Mouse (Mus musculus): ENCODE measurements around the gene Rapgef1. TPM values are rescaled to one million over a fixed set of nuclear protein-coding genes. Genes with fewer than 3 reads are reported as not detected.
"Not testable (repeated sequence)": the region's sequence is repeated elsewhere in the genome, so short reads cannot be mapped to it uniquely, and the experiment has no call there.

Gene Rapgef1
- polyA plus RNA-seq, 1 experiment, result 13.8 TPM

- H3K4me1 ChIP-seq, result peaks cover 95% of the 10 kb centered on the region
- H3K27me3 ChIP-seq (replicated peaks), result no peaks in the 10 kb centered on the region
- H3K36me3 ChIP-seq (replicated peaks; ENCODE audit: low read length), result peaks cover 25% of the 10 kb centered on the region
- no peak overlapping the region for H3K4me3 ChIP-seq (replicated peaks)
- TF ChIP-seq GATA1 (IDR thresholded peaks at IDR 0.05; ENCODE audit: borderline replicate concordance, low read length) (no peak), FLI1 (IDR thresholded peaks at IDR 0.05; ENCODE audit: low read length) (no peak)
- no peaks in the 10 kb centered on the region for H3K9me3 ChIP-seq
These were observed 10.7 kb downstream of the Rapgef1 start for GRCm38 (mm10) chr2:29630141-29630771.

DNA sequence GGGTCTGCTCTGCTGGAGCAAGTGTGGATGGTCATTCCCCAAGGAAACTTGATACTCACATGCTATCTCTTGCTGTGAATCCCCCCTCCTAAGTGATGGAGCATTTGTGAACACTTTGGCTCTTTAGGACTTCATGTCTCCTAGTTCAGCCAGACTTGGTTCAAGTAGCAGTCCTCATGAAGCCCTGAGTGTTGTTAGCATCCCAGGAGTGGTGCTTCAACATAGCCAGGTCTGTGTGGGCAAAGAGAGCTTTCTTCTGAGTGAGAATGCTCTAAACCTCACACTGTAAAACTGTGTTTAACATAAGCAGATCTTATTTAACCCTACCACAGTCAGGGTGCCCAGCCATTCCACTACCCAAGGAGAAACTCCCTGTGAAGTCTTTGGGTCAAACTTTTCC, 11.5 kb downstream of the Rapgef1 start:
- no peaks in the 10 kb centered on the region for H3K9me3 ChIP-seq
- no peak overlapping the region for H3K4me3 ChIP-seq (replicated peaks)
- peaks cover 21% of the 10 kb centered on the region for H3K36me3 ChIP-seq (replicated peaks; ENCODE audit: low read length)
- peaks cover 95% of the 10 kb centered on the region for H3K4me1 ChIP-seq
- TF ChIP-seq FLI1 (IDR thresholded peaks at IDR 0.05; ENCODE audit: low read length), result no peak
- no peak for TF ChIP-seq GATA1 (IDR thresholded peaks at IDR 0.05; ENCODE audit: borderline replicate concordance, low read length)
- no peaks in the 10 kb centered on the region for H3K27me3 ChIP-seq (replicated peaks)

DNA sequence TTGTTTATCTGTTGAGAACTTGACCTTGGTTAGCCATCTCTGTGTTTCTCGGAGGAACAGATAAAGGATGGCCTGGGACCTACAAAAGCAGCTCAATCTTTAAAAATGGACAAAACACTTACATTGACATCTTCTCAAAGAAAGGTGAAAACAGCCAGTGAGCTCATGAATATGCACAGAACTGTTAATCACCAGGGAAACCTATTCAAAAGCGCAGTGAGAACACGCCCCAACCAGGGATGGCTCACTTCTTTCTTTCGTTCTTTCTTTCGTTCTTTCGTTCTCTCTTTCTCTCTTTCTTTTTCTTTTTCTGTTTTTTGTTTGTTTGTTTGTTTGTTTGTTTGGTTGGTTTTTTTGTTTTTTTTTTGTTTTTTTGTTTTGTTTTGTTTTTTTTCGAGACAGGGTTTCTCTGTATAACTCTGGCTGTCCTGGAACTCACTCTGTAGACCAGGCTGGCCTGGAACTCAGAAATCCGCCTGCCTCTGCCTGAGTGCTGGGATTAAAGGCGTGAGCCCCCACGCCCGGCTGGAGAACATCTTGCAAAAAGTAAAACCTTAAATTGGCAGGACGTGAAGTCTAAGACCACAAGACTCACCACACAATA, 12.1 kb downstream of the Rapgef1 start:
- H3K4me1 ChIP-seq, result peaks cover 100% of the 10 kb centered on the region
- not testable (repeated sequence) for H3K4me3 ChIP-seq (replicated peaks); H3K9me3 ChIP-seq

DNA sequence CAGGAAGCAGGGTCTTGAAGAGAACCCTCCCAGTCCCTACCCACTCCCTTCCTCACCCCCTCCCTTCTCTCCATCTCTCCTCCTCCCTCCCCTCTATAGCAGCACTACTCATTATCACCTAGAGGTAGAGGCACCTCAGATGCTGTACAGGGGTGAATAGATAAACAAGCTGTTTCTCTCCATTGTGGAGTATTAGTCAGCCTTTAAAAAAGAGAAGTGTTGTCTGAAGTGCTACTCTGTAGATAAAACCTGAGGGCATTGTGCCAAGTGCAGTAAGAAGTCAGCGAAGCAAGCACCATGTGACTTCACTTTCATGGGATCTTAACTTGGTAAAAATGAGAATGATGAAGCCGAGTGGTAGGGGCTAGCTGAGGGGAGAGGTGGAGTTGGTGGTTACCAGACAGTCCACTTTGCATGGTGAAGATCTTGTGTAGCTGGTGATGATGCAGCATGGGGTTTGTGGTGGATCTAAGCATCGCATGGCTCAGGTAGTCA, 12.7 kb downstream of the Rapgef1 start:
- peaks cover 98% of the 10 kb centered on the region for H3K4me1 ChIP-seq
- no peak for TF ChIP-seq GATA1 (IDR thresholded peaks at IDR 0.05; ENCODE audit: borderline replicate concordance, low read length)
- TF ChIP-seq FLI1 (IDR thresholded peaks at IDR 0.05; ENCODE audit: low read length), result no peak
- no peaks in the 10 kb centered on the region for H3K9me3 ChIP-seq
- peaks cover 21% of the 10 kb centered on the region for H3K36me3 ChIP-seq (replicated peaks; ENCODE audit: low read length)
- H3K27me3 ChIP-seq (replicated peaks), result no peaks in the 10 kb centered on the region
- peak overlapping the region; percentile 56 for H3K4me3 ChIP-seq (replicated peaks)

More for the DNA sequence above, 12.1 kb downstream of the Rapgef1 start:
- not testable (repeated sequence) for H3K27me3 ChIP-seq (replicated peaks)
- peaks cover 21% of the 10 kb centered on the region for H3K36me3 ChIP-seq (replicated peaks; ENCODE audit: low read length)

GRCm38 (mm10) chr2:29633101-29633554, 13.6 kb downstream of the Rapgef1 start:
- H3K4me3 ChIP-seq (replicated peaks), result no peak overlapping the region
- peaks cover 98% of the 10 kb centered on the region for H3K4me1 ChIP-seq
- TF ChIP-seq GATA1 (IDR thresholded peaks at IDR 0.05; ENCODE audit: borderline replicate concordance, low read length) (no peak), FLI1 (IDR thresholded peaks at IDR 0.05; ENCODE audit: low read length) (no peak)
- no peaks in the 10 kb centered on the region for H3K9me3 ChIP-seq
- peaks cover 23% of the 10 kb centered on the region for H3K36me3 ChIP-seq (replicated peaks; ENCODE audit: low read length)
- no peaks in the 10 kb centered on the region for H3K27me3 ChIP-seq (replicated peaks)

GRCm38 (mm10) chr2:29633782-29634181, 14.3 kb downstream of the Rapgef1 start:
- H3K4me3 ChIP-seq (replicated peaks), result no peak overlapping the region
- H3K9me3 ChIP-seq, result no peaks in the 10 kb centered on the region
- H3K27me3 ChIP-seq (replicated peaks), result no peaks in the 10 kb centered on the region
- H3K4me1 ChIP-seq, result peaks cover 92% of the 10 kb centered on the region
- TF ChIP-seq GATA1 (IDR thresholded peaks at IDR 0.05; ENCODE audit: borderline replicate concordance, low read length) (no peak), FLI1 (IDR thresholded peaks at IDR 0.05; ENCODE audit: low read length) (no peak)
- H3K36me3 ChIP-seq (replicated peaks; ENCODE audit: low read length), result peaks cover 22% of the 10 kb centered on the region

- Histone ChIP-seq H3K27me3 (replicated peaks) (no peaks in the 10 kb centered on the region), H3K4me3 (replicated peaks) (peak overlapping the region; percentile 21), H3K36me3 (replicated peaks; ENCODE audit: low read length) (peaks cover 21% of the 10 kb centered on the region), H3K4me1 (peaks cover 92% of the 10 kb centered on the region), H3K9me3 (no peaks in the 10 kb centered on the region)
- TF ChIP-seq GATA1 (IDR thresholded peaks at IDR 0.05; ENCODE audit: borderline replicate concordance, low read length), result no peak
- no peak for TF ChIP-seq FLI1 (IDR thresholded peaks at IDR 0.05; ENCODE audit: low read length)
These were observed 15.0 kb downstream of the Rapgef1 start for GRCm38 (mm10) chr2:29634541-29634940.

GRCm38 (mm10) chr2:29635966-29636507, 16.5 kb downstream of the Rapgef1 start:
- no peak overlapping the region for H3K4me3 ChIP-seq (replicated peaks)
- peaks cover 15% of the 10 kb centered on the region for H3K36me3 ChIP-seq (replicated peaks; ENCODE audit: low read length)
- H3K4me1 ChIP-seq, result peaks cover 89% of the 10 kb centered on the region
- H3K9me3 ChIP-seq, result no peaks in the 10 kb centered on the region
- no peaks in the 10 kb centered on the region for H3K27me3 ChIP-seq (replicated peaks)
- TF ChIP-seq GATA1 (IDR thresholded peaks at IDR 0.05; ENCODE audit: borderline replicate concordance, low read length), result no peak
- TF ChIP-seq FLI1 (IDR thresholded peaks at IDR 0.05; ENCODE audit: low read length), result no peak

DNA sequence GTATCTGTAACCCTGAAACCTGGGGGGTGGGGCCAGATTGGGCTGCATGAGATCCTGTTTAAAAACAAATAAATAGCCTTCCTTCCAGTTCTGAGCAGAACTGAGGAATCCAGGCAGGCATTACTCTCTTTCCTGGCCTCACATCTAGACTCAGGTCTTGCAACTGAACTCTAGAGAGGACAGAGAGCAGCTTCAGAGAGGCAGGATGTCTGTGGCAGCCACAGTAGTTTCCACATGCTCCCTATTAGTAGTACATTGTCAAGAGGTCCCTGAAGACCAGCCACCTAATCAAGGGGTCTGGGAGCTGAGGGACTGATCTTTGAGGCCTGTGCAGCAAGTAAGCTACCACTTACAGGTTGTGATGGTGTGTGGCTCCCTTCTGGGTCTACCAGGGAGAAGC, 18.0 kb downstream of the Rapgef1 start:
- H3K27me3 ChIP-seq (replicated peaks), result no peaks in the 10 kb centered on the region
- H3K36me3 ChIP-seq (replicated peaks; ENCODE audit: low read length), result peaks cover 20% of the 10 kb centered on the region
- H3K4me1 ChIP-seq, result peaks cover 86% of the 10 kb centered on the region
- H3K4me3 ChIP-seq (replicated peaks), result no peak overlapping the region
- no peak for TF ChIP-seq GATA1 (IDR thresholded peaks at IDR 0.05; ENCODE audit: borderline replicate concordance, low read length)
- no peak for TF ChIP-seq FLI1 (IDR thresholded peaks at IDR 0.05; ENCODE audit: low read length)
- H3K9me3 ChIP-seq, result no peaks in the 10 kb centered on the region

DNA sequence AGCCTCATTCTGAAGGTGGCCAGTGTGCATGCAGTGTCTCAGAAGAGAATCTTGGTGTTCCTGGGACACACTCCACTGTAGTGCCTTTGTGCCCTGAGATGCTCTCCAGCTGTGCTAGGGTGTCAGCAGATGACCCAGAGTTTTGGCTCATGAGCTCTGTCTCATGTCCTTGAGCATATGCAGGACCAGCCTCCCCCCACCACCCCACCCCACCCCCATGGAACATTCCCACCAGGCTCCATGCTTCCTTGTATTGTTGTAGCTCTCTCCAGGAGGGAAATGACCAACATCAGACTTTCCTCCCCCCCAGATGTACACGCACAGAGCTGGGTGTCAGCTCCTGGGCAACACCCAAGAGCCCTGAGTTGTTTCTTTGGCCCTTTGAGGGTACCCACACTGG, 19.9 kb downstream of the Rapgef1 start:
- H3K27me3 ChIP-seq (replicated peaks), result no peaks in the 10 kb centered on the region
- peaks cover 20% of the 10 kb centered on the region for H3K36me3 ChIP-seq (replicated peaks; ENCODE audit: low read length)
- TF ChIP-seq FLI1 (IDR thresholded peaks at IDR 0.05; ENCODE audit: low read length) (no peak), GATA1 (IDR thresholded peaks at IDR 0.05; ENCODE audit: borderline replicate concordance, low read length) (no peak)
- H3K9me3 ChIP-seq, result no peaks in the 10 kb centered on the region
- H3K4me3 ChIP-seq (replicated peaks), result peak overlapping the region; percentile 19
- H3K4me1 ChIP-seq, result peaks cover 81% of the 10 kb centered on the region
